Mouse (Mus musculus) intestine, postnatal 0 days (tissue): ENCODE data around the gene Gm11273. TPM values are rescaled to one million over a fixed set of nuclear protein-coding genes. Genes with fewer than 3 reads are reported as not detected.
"Not testable (repeated sequence)": the region's sequence is repeated elsewhere in the genome, so short reads cannot be mapped to it uniquely, and the experiment has no call there.

Experiments used
- ATAC-seq: fragments of 200-750 bp; cut with Nextera tagmentation; 2 replicates; pipeline ENCODE4 v1.8.0; 2017; ENCODE audit warnings: mild to moderate bottlenecking, moderate TSS enrichment, moderate library complexity
- H3K27ac ChIP-seq: fragments of 300-500 bp; sonication (generic); 2 replicates; pipeline ENCODE4 v1.5.1; 2014; ENCODE audit warnings: mild to moderate bottlenecking, low read depth, low read length, moderate library complexity
- H3K27me3 ChIP-seq: fragments of 300-500 bp; sonication (generic); replicated peaks from 2 replicates; pipeline ENCODE4 v1.6.1; 2014; ENCODE audit warnings: low read length, mixed read lengths; ENCODE audit not compliant: control insufficient read depth, insufficient read depth
- H3K36me3 ChIP-seq: fragments of 300-500 bp; sonication (generic); 2 replicates; pipeline ENCODE4 v1.6.1; 2014; ENCODE audit warnings: mild to moderate bottlenecking, moderate library complexity; ENCODE audit not compliant: control insufficient read depth, insufficient read depth
- H3K4me1 ChIP-seq: fragments of 300-500 bp; sonication (generic); replicated peaks from 2 replicates; pipeline ENCODE4 v1.6.1; 2014; ENCODE audit warnings: antibody characterized with exemption, low read length, mixed read lengths; ENCODE audit not compliant: control insufficient read depth, insufficient read depth
- H3K4me2 ChIP-seq: fragments of 300-500 bp; sonication (generic); replicated peaks from 2 replicates; pipeline ENCODE4 v1.6.1; 2014; ENCODE audit warnings: low read depth, mild to moderate bottlenecking, moderate library complexity
- H3K4me3 ChIP-seq: fragments of 300-500 bp; sonication (generic); 2 replicates; pipeline ENCODE4 v1.5.1; 2014; ENCODE audit warnings: low read depth, low read length
- H3K9ac ChIP-seq: fragments of 300-500 bp; sonication (generic); 2 replicates; pipeline ENCODE4 v1.6.1; 2014; ENCODE audit warnings: mild to moderate bottlenecking, low read depth, low read length
- H3K9me3 ChIP-seq: fragments of 300-500 bp; sonication (generic); 2 replicates; pipeline ENCODE4 v1.6.1; 2016; ENCODE audit warnings: mixed run types; ENCODE audit not compliant: control insufficient read depth
- CTCF ChIP-seq: sonication (generic); IDR thresholded peaks from 2 replicates; pipeline ENCODE4 v1.5.1; 2016; ENCODE audit warnings: low read depth, mild to moderate bottlenecking, control low read depth, antibody characterized with exemption, moderate library complexity
- WGBS: fragments of 180-500 bp; shearing (Covaris S2); extraction: QIAGEN DNeasy Blood & Tissue Kit; methylation state at CpG from one replicate; pipeline ENCODE4 v1.1.7; 2014; 5-methylcytosine and 5-hydroxymethylcytosine counted together
- polyA plus RNA-seq: library from polyadenylated mRNA; unstranded; fragments of >200 nt; fragmentation: Nextera tagmentation; extraction: Ambion mirVana; gene quantifications from 2 replicates; pipeline ENCODE4 v1.2.1, GENCODE M21; 2015

Gene Gm11273
- polyA plus RNA-seq, 1 experiment from 2014 or later, result 19.3 TPM

DNA sequence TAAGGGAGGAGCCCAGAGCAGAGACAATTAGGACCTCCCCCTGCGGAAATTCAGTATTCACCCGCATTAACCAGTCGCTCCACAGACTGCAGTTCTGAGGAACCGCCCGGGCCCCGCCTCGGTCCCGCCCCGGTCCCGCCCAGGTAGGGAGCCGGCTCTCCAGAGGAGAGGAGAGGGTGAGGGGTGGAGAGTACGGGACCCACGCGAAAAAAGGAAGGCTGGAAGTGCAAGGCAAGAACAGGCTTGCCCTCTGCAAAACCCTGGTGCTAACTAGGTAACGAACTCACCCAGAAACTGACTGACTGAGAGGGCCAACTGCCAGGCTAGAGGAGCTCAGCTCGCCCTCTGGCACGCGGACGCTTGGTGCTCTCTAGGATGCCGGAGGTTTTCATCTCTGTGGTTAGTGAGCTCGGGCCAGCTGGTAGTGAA lies 5.0 kb upstream of the Gm11273 start:
- H3K4me3 ChIP-seq, result peak overlapping the region; percentile 58
- 0% methylated on average over 21 of the region's 21 CpGs for WGBS
- H3K9me3 ChIP-seq, result no peaks in the 10 kb centered on the region

DNA sequence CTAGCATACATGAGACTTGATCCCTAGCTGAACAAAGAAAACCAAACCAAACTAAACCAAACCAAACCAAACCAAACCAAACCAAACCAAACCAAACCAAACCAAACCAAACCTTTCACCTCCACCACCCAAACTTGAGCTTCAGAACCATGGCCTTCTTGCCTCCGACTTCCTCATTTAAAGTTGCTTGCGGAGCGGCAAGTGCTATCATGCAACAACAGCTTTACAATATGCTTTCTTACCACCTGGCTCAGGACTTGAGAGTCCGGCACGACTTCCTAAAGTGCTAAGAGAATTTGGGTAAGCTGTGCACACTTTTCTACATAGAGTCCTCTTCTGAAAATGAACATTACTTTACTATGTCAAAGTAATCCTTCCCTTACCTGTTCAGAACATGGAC lies 1.1 kb upstream of the Gm11273 start:
- H3K4me3 ChIP-seq, result no peak overlapping the region
- no peak overlapping the region for H3K4me2 ChIP-seq
- H3K36me3 ChIP-seq, result no peaks in the 10 kb centered on the region
- WGBS, result 90% methylated on average over 5 of the region's 5 CpGs
- H3K9me3 ChIP-seq, result no peaks in the 10 kb centered on the region
- no peaks in the 10 kb centered on the region for H3K27me3 ChIP-seq
- H3K9ac ChIP-seq, result no peak overlapping the region
- no peak overlapping the region for H3K27ac ChIP-seq
- TF ChIP-seq CTCF, result no peak
- ATAC-seq, result no peak
- no peaks in the 10 kb centered on the region for H3K4me1 ChIP-seq

More for the DNA sequence above, 5.0 kb upstream of the Gm11273 start:
- Histone ChIP-seq H3K36me3 (no peaks in the 10 kb centered on the region), H3K4me1 (no peaks in the 10 kb centered on the region), H3K4me2 (peak overlapping the region; percentile 40), H3K9ac (peak overlapping the region; percentile 41; the same call in 1 of the 2 replicates), H3K27me3 (no peaks in the 10 kb centered on the region), H3K27ac (peak overlapping the region; percentile 55; the same call in 1 of the 2 replicates)
- TF ChIP-seq CTCF, result no peak
- ATAC-seq, result peak; percentile 98

DNA sequence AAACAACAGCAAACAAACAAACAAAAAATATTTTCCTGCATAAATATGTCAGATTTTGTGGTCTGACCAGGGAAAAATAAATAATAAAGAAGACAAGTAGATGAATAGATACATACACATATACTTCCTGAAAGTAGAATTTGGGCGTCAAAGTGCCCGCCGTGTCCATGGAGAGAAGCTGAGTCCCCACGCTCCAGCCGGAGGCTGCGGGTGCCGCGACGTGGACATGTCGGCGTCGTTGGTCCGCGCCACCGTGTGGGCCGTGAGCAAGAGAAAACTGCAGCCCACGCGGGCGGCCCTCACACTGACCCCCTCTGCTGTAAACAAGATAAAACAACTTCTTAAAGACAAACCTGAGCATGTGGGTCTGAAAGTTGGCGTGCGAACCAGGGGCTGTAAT lies 6.1 kb downstream of the Gm11273 start, which contains the start of gene AK157302:
AK157302 (plus strand) TSS at position 144 of the 400 bp plus-strand sequence.
- Histone ChIP-seq H3K36me3 (no peaks in the 10 kb centered on the region), H3K27ac (no peak within 1 kb of the TSS), H3K4me3 (no peak within 1 kb of the TSS), H3K9ac (no peak within 1 kb of the TSS), H3K9me3 (no peaks in the 10 kb centered on the region), H3K27me3 (no peaks in the 10 kb centered on the region), H3K4me1 (no peaks in the 10 kb centered on the region), H3K4me2 (no peak within 1 kb of the TSS)
- TF ChIP-seq CTCF, result no peak
- ATAC-seq, result no peak
- WGBS, result 93% methylated on average over 21 of the region's 21 CpGs

DNA sequence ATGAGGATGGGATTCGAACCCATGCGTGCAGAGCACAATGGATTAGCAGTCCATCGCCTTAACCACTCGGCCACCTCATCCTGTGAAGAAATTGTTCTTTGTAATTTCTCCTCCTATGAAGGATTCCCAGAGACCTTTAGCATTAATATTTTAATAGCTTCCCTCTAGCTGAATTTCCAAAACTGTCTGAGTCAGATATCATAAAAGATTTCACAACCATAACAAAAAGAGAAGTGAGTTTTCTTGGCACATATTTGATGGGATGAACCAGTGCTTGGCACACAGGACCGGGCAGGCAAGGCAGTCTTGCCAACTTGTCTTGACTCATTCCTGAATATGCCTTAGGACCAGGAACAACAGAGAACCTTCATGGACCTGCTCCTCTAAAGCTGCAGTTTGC lies 8.4 kb downstream of the Gm11273 start:
- Histone ChIP-seq H3K27me3 (no peaks in the 10 kb centered on the region), H3K4me3 (no peak overlapping the region), H3K4me1 (no peaks in the 10 kb centered on the region), H3K27ac (no peak overlapping the region), H3K9ac (no peak overlapping the region), H3K9me3 (no peaks in the 10 kb centered on the region), H3K36me3 (no peaks in the 10 kb centered on the region), H3K4me2 (no peak overlapping the region)
- TF ChIP-seq CTCF, result no peak
- WGBS, result 89% methylated on average over 5 of the region's 5 CpGs
- ATAC-seq, result no peak

DNA sequence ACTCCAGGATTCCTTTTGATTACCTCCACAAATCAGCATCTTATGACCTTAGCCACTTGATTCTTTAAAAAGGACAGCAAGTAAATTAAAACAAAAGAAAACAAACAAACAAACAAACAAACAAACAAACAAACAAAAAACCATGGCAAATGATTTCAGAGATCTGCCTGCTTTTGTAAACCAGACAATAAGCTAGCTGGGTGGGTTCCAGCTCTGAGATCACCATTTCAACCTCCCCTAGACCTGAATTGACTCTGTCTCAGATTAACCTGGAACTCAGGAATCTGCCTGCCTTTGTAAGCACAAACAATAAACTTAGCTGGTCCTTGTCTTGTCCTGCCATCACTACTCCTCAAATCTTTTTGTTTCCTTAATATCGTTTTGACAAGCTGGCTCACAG lies 14.3 kb downstream of the Gm11273 start:
- Histone ChIP-seq H3K27ac (no peak overlapping the region), H3K36me3 (peaks cover 6% of the 10 kb centered on the region; the same call in 1 of the 2 replicates), H3K4me3 (no peak overlapping the region), H3K4me1 (no peaks in the 10 kb centered on the region), H3K27me3 (no peaks in the 10 kb centered on the region), H3K4me2 (no peak overlapping the region), H3K9ac (no peak overlapping the region), H3K9me3 (no peaks in the 10 kb centered on the region)
- ATAC-seq, result no peak
- no peak for TF ChIP-seq CTCF
- 92% methylated on average over 1 of the region's 1 CpGs for WGBS

DNA sequence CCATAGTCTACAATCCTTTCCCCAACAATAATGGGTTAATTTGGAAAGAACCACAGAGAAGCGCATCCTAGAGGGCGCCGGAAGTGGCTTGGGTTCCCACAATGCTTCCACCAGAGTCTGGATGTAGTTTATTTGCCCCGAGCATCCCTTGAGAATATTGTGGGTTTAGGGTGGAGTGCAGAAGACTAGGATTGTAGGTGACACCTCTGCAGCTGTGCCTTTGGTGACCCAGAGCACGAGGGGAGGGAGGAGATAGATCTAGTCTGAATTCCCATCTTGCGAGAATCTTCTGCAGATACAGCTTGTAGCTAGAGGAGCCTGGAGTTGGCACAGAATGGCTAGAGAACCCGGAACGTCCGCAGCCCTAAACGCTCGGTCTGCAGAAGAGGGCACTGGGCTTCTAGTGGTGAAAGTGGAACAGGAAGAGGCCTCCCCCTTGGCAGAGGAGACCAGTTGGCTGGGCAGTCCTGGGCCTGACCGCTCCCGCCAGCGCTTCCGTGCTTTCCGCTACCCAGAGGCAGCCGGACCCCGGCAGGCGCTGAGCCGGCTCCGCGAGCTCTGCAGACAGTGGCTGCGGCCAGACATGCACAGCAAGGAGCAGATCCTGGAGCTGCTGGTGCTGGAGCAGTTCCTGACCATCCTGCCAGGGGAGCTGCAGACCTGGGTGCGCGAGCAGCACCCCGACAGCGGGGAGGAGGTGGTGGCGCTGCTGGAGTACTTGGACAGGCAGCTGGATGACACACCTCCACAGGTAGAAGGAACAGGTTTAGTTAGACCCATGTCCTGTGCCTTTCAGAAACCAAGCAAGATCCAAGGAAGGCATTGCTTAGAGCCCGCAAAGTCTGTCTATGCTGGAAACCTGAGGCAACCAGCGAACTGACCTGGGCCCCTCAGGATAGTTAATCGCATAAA lies 22.2 kb downstream of the Gm11273 start, which contains the start of the genes Zkscan4 and Gm10065:
Zkscan4 (plus strand) TSS at position 149 of the 912 bp plus-strand sequence.
Gm10065 (minus strand) TSS at position 683 of the 912 bp plus-strand sequence.
- ATAC-seq, result peak; percentile 76
- Histone ChIP-seq H3K4me3 (peak within 1 kb of the TSS; percentile 59), H3K4me2 (peak within 1 kb of the TSS; percentile 80), H3K27ac (peak within 1 kb of the TSS; percentile 57), H3K9ac (peak within 1 kb of the TSS; percentile 45)
- not testable (repeated sequence) for H3K9me3 ChIP-seq, H3K36me3 ChIP-seq, H3K4me1 ChIP-seq, H3K27me3 ChIP-seq
- TF ChIP-seq CTCF, result peak; percentile 35; the same call in 1 of the 2 replicates
- WGBS, result 3% methylated on average over 30 of the region's 31 CpGs
